Mouse (Mus musculus): ENCODE measurements around the gene Myl3. TPM values are rescaled to one million over a fixed set of nuclear protein-coding genes. Genes with fewer than 3 reads are reported as not detected.

Myl3 gene
- total and polyA plus RNA-seq, 3 experiments = not detected

GRCm38 (mm10) chr9:110718810-110719209, 22.9 kb upstream of the Myl3 start:
- DNase-seq (ENCODE audit: extremely low read depth) = no peak
- H3K4me3 ChIP-seq (replicated peaks in 1 of 3; ENCODE audit: low read depth in 2 of 3, low read length in 2 of 3, poor library complexity in 1 of 3) = no peak overlapping the region
- H3K4me1 ChIP-seq (ENCODE audit: control insufficient read depth in 1 of 2, insufficient read depth in 2 of 2) = 0 out of 4 replicates have a peak, but pooled peaks cover 0 to 4% of the 10 kb centered on the region in 2 experiments
- H3K27me3 ChIP-seq (replicated peaks) = no peaks in the 10 kb centered on the region
- no peak for TF ChIP-seq USF1 (IDR thresholded peaks at IDR 0.05; ENCODE audit: low read depth, low read length)
- TF ChIP-seq BHLHE40 (IDR thresholded peaks at IDR 0.05; ENCODE audit: low read depth, low read length) = no peak
- TF ChIP-seq USF2 (conservative IDR thresholded peaks at IDR 0.05; ENCODE audit: low read depth, low read length) = no peak
- no peak for TF ChIP-seq PAX5 (IDR thresholded peaks at IDR 0.05; ENCODE audit: low read length)
- no peak for TF ChIP-seq JUN (IDR thresholded peaks at IDR 0.05; ENCODE audit: insufficient read depth, low read depth, low read length)
- TF ChIP-seq RCOR1 (conservative IDR thresholded peaks at IDR 0.05; ENCODE audit: low read depth, low read length) = no peak
- no peak for TF ChIP-seq HCFC1 (IDR thresholded peaks at IDR 0.05; ENCODE audit: low read depth, low read length)
- TF ChIP-seq UBTF (IDR thresholded peaks at IDR 0.05; ENCODE audit: low read depth, low read length) = no peak
- no peak for TF ChIP-seq E2F4 (IDR thresholded peaks at IDR 0.05; ENCODE audit: insufficient replicate concordance, low read depth, low read length)
- TF ChIP-seq MAFK (IDR thresholded peaks at IDR 0.05; ENCODE audit: insufficient replicate concordance, low read length) = no peak
- no peak for TF ChIP-seq JUND (conservative IDR thresholded peaks at IDR 0.05; ENCODE audit: low read depth, low read length)
- no peak for TF ChIP-seq SMC3 (IDR thresholded peaks at IDR 0.05; ENCODE audit: low read depth, low read length)
- TF ChIP-seq MXI1 (IDR thresholded peaks at IDR 0.05; ENCODE audit: low read depth, low read length) = no peak
- TF ChIP-seq MEF2A (IDR thresholded peaks at IDR 0.05; ENCODE audit: borderline replicate concordance, low read depth, low read length) = no peak
- TF ChIP-seq ZMIZ1 (IDR thresholded peaks at IDR 0.05; ENCODE audit: low read depth, low read length) = no peak
- no peak for TF ChIP-seq NRF1 (IDR thresholded peaks at IDR 0.05; ENCODE audit: low read depth, low read length)
- TF ChIP-seq CHD2 (IDR thresholded peaks at IDR 0.05; ENCODE audit: low read length) = no peak
- TF ChIP-seq CTCF (conservative IDR thresholded peaks at IDR 0.05 in 1 of 2, IDR thresholded peaks at IDR 0.05 in 1 of 2; ENCODE audit: low read depth in 2 of 2, low read length in 2 of 2) = no peak
- no peak for TF ChIP-seq ELF1 (IDR thresholded peaks at IDR 0.05; ENCODE audit: low read depth, low read length)
- peaks cover 14 to 51% of the 10 kb centered on the region in 2 experiments for H3K36me3 ChIP-seq (replicated peaks in 1 of 2; ENCODE audit: control insufficient read depth in 1 of 2, insufficient read depth in 1 of 2, low read length in 1 of 2)
- H3K9ac ChIP-seq (ENCODE audit: insufficient read depth, low read depth) = no peak overlapping the region
- H3K79me2 ChIP-seq (replicated peaks; ENCODE audit: control insufficient read depth, extremely low read depth, insufficient read depth, poor library complexity, severe bottlenecking) = no peaks in the 10 kb centered on the region
- H3K4me2 ChIP-seq (ENCODE audit: insufficient read depth, low read depth, poor library complexity, severe bottlenecking) = no peak overlapping the region
- no peak overlapping the region for H3K27ac ChIP-seq (ENCODE audit: insufficient read depth, low read depth)
- no peaks in the 10 kb centered on the region for H3K9me3 ChIP-seq (replicated peaks; ENCODE audit: low read length)
- in situ Hi-C loops (cut with MboI; ENCODE audit: low pct_ligation_motif_present, low pct_unique_long_range_greater_than_20kb, low sequenced_read_pairs) = no loop called here
- dilution Hi-C loops (cut with MboI; ENCODE audit: extremely low pct_ligation_motif_present, extremely low pct_unique_long_range_greater_than_20kb, low sequenced_read_pairs) = no loop called here

- Histone ChIP-seq H3K9ac (ENCODE audit: insufficient read depth, low read depth) (no peak overlapping the region), H3K79me2 (replicated peaks; ENCODE audit: control insufficient read depth, extremely low read depth, insufficient read depth, poor library complexity, severe bottlenecking) (no peaks in the 10 kb centered on the region), H3K36me3 (replicated peaks in 1 of 2; ENCODE audit: control insufficient read depth in 1 of 2, insufficient read depth in 1 of 2, low read length in 1 of 2) (peaks cover 7 to 40% of the 10 kb centered on the region in 2 experiments), H3K4me2 (ENCODE audit: insufficient read depth, low read depth, poor library complexity, severe bottlenecking) (no peak overlapping the region), H3K27me3 (replicated peaks) (no peaks in the 10 kb centered on the region), H3K4me3 (replicated peaks in 1 of 3; ENCODE audit: low read depth in 2 of 3, low read length in 2 of 3, poor library complexity in 1 of 3) (no peak overlapping the region), H3K27ac (ENCODE audit: insufficient read depth, low read depth) (no peak overlapping the region), H3K9me3 (replicated peaks; ENCODE audit: low read length) (no peaks in the 10 kb centered on the region), H3K4me1 (ENCODE audit: control insufficient read depth in 1 of 2, insufficient read depth in 2 of 2) (0 out of 4 replicates have a peak, but pooled peaks cover 0 to 4% of the 10 kb centered on the region in 2 experiments)
- in situ Hi-C loops (cut with MboI; ENCODE audit: low pct_ligation_motif_present, low pct_unique_long_range_greater_than_20kb, low sequenced_read_pairs) (loop anchor here (5.0 kb wide), 1 partner anchor 37 kb away; no protein-coding TSS in a partner anchor), dilution Hi-C loops (cut with MboI; ENCODE audit: extremely low pct_ligation_motif_present, extremely low pct_unique_long_range_greater_than_20kb, low sequenced_read_pairs) (no loop called here)
- no peak for TF ChIP-seq ZKSCAN1 (IDR thresholded peaks at IDR 0.05; ENCODE audit: borderline replicate concordance, low read depth, low read length)
- no peak for TF ChIP-seq MAFK (IDR thresholded peaks at IDR 0.05; ENCODE audit: insufficient replicate concordance, low read length)
- no peak for TF ChIP-seq EP300 (IDR thresholded peaks at IDR 0.05; ENCODE audit: low read length)
- TF ChIP-seq MEF2A (IDR thresholded peaks at IDR 0.05; ENCODE audit: borderline replicate concordance, low read depth, low read length) = no peak
- no peak for TF ChIP-seq POLR2AphosphoS2 (IDR thresholded peaks at IDR 0.05; ENCODE audit: low read depth, low read length)
- no peak for TF ChIP-seq NRF1 (IDR thresholded peaks at IDR 0.05; ENCODE audit: low read depth, low read length)
- TF ChIP-seq CHD1 (IDR thresholded peaks at IDR 0.05; ENCODE audit: low read depth, low read length) = no peak
- no peak for TF ChIP-seq E2F4 (IDR thresholded peaks at IDR 0.05; ENCODE audit: insufficient replicate concordance, low read depth, low read length)
- TF ChIP-seq MXI1 (IDR thresholded peaks at IDR 0.05; ENCODE audit: low read depth, low read length) = no peak
- no peak for TF ChIP-seq NELFE (IDR thresholded peaks at IDR 0.05; ENCODE audit: low read depth, low read length)
- TF ChIP-seq USF2 (conservative IDR thresholded peaks at IDR 0.05; ENCODE audit: low read depth, low read length) = no peak
- TF ChIP-seq MYC (IDR thresholded peaks at IDR 0.05; ENCODE audit: low read depth, low read length) = no peak
- no peak for DNase-seq (ENCODE audit: extremely low read depth)
Measured at GRCm38 (mm10) chr9:110719977-110720376, 21.7 kb upstream of the Myl3 start.
